ENCODE assay signal across 18 mouse cellular contexts in the genomic region with DNA sequence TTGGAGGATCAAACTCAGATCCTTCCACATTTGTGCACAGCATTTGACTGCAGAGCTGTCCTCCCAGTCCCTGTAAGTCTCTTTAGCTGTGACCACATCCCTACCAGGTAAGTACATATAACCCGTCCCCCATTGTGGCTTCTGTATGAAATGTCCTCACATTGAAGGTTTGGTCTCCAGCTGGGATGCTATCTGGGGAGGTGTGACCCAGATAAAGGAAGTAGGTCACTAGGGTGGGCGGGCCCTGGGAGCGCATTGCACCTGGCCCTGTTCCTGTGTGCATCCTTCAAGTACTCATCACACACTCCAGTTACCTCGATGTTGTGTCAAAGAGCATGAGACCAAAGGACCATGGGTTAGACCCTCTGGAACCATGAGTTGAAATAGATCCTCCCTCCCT. TPM values are rescaled to one million over a fixed set of nuclear protein-coding genes. Genes with fewer than 3 reads are reported as not detected.
"Had no signal": no experiment of that assay in that cellular context is flagged by ENCODE, and none has a peak within 500 bp of the region (broad histone marks: within the 10 kb centered on the region; RNA-seq: fewer than 3 reads in every experiment).

No protein-coding gene starts in this region.

- DNase-seq: gastrocnemius, adult 2 months; gastrocnemius, postnatal 10 days; gastrocnemius, postnatal 25 days; heart, adult 18-20 months; heart, postnatal 14 days; heart, postnatal 36 days; kidney, adult 11 months; kidney, adult 2 months; kidney, adult 9 months; kidney, postnatal 14 days; kidney, postnatal 36 days; left cerebral cortex, postnatal 4 days had no signal

RNA-seq across cellular contexts. Expression of a gene that starts 42.8 kb away (rescaled TPM):
- total RNA-seq: gastrocnemius, postnatal 10 days; gastrocnemius, postnatal 25 days; granulocyte monocyte progenitor cell, adult 5-6 weeks; heart, adult 18-20 months; heart, adult 8-10 months; heart, postnatal 14 days; heart, postnatal 36 days; hematopoietic stem cell, adult 5-6 weeks; layer of hippocampus, adult 2 months; left cerebral cortex, adult 18-20 months had no signal
- polyA plus RNA-seq: heart, embryonic 14.5 days; kidney, adult 2 months had no signal
